Mouse (Mus musculus) adrenal gland, postnatal 0 days (tissue): ENCODE data around the gene Pex7. TPM values are rescaled to one million over a fixed set of nuclear protein-coding genes. Genes with fewer than 3 reads are reported as not detected.

Source experiments
- polyA plus RNA-seq: library from polyadenylated mRNA; unstranded; fragments of >200 nt; fragmentation: Nextera tagmentation; extraction: Ambion mirVana; gene quantifications from 2 replicates; pipeline ENCODE4 v1.2.1, GENCODE M21; 2015

The Pex7 gene
- polyA plus RNA-seq, result 68.9 and 99.3 TPM in 2 replicates

DNA sequence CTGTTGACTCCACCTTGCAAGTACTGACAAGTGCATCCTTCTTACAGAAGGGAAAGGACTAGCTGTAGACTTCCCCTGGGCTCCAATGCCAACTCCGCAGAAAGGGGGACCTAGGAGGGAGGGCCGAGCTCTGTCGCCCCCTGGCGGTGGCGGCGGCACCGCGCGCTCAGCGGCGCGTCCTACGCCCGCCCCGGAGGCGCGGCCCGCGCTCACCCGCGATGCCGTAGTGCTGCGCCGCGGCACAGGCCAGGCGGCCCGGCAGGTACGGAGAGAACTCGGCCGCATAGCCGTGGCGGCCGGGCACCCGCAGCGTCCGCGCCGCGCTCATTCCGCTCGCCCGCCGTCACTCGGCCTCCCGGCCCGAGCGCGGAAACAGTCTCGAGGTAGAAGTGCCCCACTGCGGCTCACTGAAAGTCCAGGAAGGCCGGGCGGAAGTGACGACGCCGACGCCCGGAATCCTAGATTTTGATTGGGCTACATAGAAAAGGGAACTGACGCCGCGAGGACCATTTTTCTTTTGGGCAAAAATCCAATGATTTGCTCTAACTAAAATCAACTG is at the start of gene Pex7:
Gene Pex7, minus strand, starts transcription at position 444 of the 559 bp plus-strand sequence.

DNA sequence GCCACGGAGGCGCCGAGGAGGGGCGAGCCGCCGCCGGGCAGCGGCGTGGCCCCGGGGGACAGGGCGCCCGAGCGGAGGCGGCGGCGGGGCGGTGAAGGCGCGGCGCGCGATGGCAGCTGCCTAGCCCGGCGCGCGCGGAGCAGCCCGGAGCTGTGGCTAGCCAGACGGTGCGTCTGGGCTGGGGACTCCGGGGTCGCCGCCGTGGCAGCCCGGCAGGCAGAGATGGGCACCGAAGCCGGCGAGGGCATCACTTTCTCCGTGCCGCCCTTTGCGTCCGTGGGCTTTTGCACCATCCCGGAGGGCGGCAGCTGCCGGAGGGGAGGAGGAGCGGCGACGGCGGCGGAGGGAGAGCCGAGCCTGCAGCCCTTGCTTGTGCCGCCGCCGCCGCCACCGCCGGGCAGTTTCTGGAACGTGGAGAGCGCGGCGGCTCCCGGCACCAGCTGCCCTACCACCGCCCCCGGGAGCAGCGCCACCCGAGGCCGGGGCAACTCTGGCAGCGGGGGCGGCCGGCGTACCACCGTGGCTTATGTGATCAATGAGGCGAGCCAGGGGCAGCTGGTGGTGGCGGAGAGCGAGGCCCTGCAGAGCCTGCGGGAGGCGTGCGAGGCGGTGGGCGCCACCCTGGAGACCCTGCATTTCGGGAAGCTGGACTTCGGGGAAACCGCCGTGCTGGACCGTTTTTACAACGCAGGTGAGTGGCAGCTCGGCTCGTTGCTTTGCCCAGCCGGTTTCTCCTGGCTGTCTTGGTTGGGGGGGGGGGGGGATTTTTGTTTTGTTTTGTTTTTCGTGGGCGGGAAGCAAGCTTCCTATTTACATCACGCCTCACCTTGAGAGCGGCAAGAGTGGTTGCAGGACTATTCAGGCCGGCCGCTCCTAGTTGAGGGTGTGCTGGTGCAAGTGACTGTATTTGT is 27.1 kb upstream of the Pex7 start, which contains the start of gene Map3k5:
Gene Map3k5, plus strand, starts transcription at position 89 of the 911 bp plus-strand sequence.

DNA sequence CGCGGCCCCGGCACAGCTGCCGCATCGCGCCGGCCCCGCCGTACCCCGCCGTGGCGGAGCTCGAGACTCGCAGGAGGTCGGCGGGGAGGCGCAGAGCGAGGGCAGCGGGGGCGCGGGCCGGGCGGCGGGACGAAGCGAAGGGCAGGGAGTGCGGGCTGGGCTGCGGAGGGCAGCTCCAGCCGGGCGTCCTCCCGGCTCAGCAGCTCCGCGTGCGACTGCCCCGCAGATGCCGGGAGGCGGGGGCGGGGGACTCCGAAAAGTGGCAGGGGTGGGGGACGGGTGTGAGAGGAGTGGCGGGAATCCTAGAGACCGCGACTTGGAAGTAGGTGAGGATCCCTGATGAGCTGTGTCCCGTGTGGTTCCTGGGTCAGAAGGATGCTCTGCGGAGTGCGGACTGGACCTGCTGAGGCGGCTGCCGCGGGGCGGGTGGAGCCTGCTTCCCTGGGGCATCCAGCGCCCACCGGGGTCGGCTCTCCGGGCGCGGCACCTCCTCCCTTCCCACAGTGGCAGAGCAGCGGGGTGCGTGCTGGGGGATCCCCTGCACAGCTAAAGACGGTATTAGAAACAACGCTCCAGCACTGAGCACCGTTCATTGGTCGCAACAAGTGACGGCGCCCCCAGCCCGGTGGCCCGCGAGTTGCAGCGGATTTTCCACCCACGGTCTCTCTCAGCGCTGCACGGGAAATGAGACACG is 56.3 kb downstream of the Pex7 start, which contains the start of gene Slc35d3:
Gene Slc35d3, minus strand, starts transcription at position 462 of the 694 bp plus-strand sequence.

Other genes with a start within 250 kb of the Pex7 start
- gene Il20ra, start 195.1 kb downstream of the Pex7 start, polyA plus RNA-seq, result 0.72 and 3.1 TPM in 2 replicates
- 7.1 and 19.2 TPM in 2 replicates for gene Slc35d3, start 56.2 kb downstream of the Pex7 start, polyA plus RNA-seq
- gene Map3k5, start 26.8 kb upstream of the Pex7 start, polyA plus RNA-seq, result 1.3 and 2.6 TPM in 2 replicates
- 11.6 and 12.8 TPM in 2 replicates for gene Map7, start 240.8 kb upstream of the Pex7 start, polyA plus RNA-seq